Mouse (Mus musculus) CD4-positive, CD25-positive, alpha-beta regulatory T cell, adult 2 months (primary cell): ENCODE results near the gene Slc25a26.
A peak's percentile ranks its signal among the peaks of the same experiment; 100 is the strongest.

Experiments
- DNase-seq: peaks from one replicate; pipeline ENCODE4 v3.0.0-alpha.2; 2012; ENCODE audit warnings: low read depth, low spot score

The Slc25a26 gene

DNA sequence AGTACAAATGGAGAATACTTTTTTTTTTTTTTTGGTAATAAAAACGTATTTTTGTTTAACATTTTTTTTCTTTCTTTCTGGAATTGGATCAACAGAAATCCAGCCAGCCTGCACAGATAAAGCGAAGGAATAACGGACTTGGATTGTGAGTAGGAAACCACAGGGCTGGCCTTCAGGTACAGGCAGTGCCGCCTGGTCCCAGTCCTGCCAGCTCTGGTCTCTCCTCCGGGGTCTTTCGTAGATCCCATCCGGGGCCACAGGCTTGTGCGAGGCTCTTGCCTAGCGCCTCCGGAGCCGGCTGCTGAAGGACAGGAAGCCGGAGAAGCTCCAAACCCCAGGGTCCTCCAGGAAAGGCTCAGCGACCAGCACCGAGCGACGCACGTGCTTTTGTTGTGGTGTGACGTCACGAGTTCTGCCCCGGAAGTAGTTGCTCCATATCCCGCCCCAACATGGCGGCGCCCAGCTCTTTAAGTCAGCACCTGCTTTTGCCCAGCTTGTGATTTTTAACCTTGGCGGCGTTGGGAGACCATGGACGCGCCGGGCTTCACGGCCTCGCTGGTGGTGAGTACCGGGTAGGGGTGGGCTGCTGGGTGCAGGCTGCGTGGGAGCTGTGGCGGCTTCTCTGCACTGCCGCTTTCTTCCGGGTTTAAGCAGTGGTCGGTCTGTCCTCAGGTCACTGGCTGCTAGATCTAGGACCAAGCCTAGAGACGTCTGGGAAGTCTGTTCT, at the start of gene Slc25a26:
Gene Slc25a26 (plus strand): TSS at position 435 of the 727 bp plus-strand sequence.
- DNase-seq, result peak; percentile 94

GRCm38 (mm10) chr6:94464037-94464891, 35.9 kb upstream of the Slc25a26 start:
- peak; percentile 19 for DNase-seq

GRCm38 (mm10) chr6:94466508-94467205, 33.5 kb upstream of the Slc25a26 start:
- peak; percentile 35 for DNase-seq

DNA sequence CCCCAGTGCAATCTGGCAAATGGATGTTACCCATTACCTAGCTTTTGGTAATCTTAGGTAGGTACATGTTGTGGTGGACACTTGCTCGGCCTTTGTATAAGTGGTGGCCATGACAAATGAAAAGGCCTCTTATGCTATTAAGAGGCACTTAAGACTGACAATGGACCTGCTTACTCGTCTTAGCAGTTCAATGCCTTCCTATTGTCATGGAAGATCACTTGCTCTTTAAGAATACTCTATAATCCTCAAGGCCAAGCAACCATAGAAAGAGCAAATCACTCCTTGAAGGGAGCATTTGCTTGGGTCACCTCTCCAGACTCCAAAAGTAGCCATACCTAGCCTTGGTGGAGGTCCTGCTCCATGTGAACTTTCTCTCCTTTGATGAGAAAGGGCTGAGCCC, 7.4 kb upstream of the Slc25a26 start:
- DNase-seq, result no peak

GRCm38 (mm10) chr6:94503963-94504362, 3.8 kb downstream of the Slc25a26 start:
- no peak for DNase-seq

DNA sequence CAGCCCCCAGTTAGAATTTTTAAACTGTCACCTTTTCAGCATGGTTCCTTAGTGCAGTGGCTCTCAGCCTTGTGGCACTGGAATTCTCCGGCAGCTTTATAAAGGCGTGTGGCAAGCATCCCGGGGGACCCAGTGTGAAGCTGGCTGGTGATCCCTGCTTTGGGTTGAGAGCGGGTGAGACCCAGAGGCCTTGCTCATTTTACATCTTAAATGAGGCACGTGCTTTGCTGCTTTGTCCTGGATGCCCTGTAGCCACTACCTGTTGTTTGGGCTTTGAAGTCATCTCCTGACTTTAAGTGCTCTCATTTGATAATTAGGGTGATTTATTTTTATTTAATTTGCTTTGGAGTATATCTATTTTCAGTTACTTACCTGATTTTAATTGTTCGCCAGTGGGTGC, 7.8 kb downstream of the Slc25a26 start:
- no peak for DNase-seq

- DNase-seq, result no peak
Measured at GRCm38 (mm10) chr6:94508807-94509206, 8.7 kb downstream of the Slc25a26 start.

DNA sequence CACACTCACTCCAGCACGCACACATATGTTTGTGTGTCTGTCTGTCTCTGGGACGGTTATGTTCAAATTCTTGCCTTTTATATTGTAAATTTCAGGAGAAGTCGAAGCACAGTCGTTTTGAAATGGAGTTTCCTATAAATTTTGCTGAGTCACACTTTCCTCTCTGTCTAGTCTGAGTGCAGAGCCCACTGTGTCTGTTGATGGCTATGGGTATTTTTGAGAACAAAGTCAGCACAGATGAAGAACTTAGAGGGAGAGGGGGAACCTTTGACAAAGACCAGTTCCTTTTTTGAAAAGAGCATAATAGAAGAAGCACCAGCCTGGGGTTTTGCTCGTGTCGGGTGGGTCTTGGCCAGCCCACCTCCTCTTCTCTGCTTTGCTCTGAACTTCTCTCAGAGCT, 9.1 kb downstream of the Slc25a26 start:
- DNase-seq, result no peak

GRCm38 (mm10) chr6:94518171-94518570, 18.0 kb downstream of the Slc25a26 start:
- no peak for DNase-seq

DNA sequence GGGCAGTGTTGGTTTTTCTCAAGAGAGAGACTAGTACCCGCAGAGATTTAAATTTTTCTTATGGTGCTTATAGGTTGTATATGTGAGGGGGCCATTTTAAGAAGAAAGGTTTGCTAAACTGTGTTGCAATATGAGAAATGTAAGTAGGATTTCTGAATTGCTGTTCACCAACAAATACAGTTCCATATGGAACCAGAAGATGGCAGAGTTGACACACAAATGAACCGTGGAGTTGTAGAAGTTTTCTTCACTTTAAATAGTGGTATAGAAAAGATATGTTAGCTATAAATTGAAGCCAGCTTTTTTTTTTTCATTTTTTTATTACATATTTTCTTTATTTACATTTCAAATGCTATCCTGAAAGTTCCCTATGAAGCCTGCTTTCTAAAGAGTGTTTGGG, 24.2 kb downstream of the Slc25a26 start:
- peak; percentile 66 for DNase-seq

- no peak for DNase-seq
Measured at GRCm38 (mm10) chr6:94530756-94531155, 30.6 kb downstream of the Slc25a26 start.

GRCm38 (mm10) chr6:94532086-94532485, 32.0 kb downstream of the Slc25a26 start:
- DNase-seq, result no peak

GRCm38 (mm10) chr6:94536478-94536877, 36.3 kb downstream of the Slc25a26 start:
- no peak for DNase-seq

DNA sequence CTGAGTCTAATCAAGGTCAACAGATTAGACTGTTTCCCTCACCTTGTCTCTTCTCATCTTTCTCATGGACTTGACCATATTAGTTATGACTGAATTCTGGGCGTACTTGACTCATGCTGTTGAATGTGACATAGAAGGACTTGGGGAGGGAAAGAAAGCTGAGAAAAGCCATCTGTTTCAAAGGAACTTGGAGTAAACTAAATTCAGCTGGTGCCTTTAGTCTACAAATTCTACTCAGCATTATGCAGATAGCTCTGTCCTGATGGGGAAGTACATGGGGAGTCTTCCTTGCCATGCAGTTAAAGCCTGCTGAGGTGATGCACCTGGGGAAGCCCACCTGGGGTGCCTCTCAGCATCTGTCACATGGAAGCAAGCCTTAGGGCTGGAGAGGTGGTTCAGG, 37.5 kb downstream of the Slc25a26 start:
- DNase-seq, result no peak

- no peak for DNase-seq
Measured at GRCm38 (mm10) chr6:94540090-94540489, 40.0 kb downstream of the Slc25a26 start.

DNA sequence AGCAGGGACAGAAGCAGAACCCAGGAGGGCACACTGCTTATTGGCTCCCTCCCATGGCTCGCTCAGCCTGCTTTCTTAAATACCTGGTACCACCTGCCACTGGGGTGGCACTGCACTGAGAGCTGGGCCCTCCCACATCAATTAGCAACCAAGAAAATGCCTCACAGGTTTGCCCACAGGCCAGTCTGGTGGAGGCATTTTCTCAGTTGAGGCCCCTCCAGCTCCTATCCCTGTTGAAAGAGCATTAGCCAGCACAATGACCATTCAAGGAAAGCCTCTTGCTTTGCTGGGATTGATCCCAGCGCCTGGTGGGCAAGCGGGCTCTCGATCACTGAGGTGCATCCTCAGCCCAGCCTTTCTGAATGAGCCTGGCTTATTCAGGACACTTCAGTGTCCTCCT, 40.5 kb downstream of the Slc25a26 start:
- no peak for DNase-seq

GRCm38 (mm10) chr6:94541133-94541532, 41.0 kb downstream of the Slc25a26 start:
- no peak for DNase-seq

- no peak for DNase-seq
Measured at GRCm38 (mm10) chr6:94541854-94542253, 41.7 kb downstream of the Slc25a26 start.

DNA sequence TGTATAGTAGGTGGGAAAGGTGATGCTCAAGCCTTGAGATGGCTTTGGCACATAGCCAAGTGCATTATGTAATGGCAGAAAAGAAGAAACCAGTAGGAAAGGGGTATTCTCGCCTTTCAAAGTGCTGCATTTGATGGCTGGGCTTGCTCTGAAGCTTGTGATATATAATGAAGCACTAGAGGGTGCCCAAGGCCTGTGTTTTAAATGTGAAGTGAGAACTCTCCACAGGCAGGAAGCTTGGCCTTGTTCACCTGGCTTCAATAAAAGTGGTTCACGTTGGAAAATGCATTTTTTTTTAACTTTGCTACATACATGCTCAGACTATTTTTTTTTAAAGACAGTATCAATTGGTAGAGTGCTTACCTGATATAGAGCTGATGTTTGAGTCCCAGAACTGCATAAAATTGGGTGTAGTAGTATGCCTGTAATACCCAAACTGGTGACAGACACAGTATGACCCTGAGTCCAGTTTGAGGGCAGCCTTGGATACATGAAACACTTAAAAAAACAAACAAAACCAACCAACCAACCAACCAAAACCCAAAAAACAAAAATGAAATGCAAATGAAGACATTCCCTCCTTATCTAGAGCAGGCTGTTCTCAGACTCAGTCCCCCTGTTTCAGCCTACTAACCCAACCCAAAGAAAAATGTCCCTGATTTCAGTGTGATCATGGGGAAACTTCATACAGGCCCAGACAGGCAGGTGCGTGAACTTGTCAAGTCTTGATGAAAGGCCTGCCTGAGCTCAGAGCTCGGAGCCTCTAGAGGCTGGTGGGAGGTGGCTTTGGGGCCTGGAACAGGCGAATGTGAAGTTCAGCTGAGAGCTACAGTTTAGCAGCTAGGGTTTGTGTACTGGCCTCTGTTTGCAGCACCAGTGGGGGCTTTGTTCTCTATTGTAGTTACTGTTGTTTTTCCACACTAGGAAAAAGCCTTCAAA, 44.0 kb downstream of the Slc25a26 start:
- peak; percentile 60 for DNase-seq

GRCm38 (mm10) chr6:94547239-94547638, 47.1 kb downstream of the Slc25a26 start:
- no peak for DNase-seq

DNA sequence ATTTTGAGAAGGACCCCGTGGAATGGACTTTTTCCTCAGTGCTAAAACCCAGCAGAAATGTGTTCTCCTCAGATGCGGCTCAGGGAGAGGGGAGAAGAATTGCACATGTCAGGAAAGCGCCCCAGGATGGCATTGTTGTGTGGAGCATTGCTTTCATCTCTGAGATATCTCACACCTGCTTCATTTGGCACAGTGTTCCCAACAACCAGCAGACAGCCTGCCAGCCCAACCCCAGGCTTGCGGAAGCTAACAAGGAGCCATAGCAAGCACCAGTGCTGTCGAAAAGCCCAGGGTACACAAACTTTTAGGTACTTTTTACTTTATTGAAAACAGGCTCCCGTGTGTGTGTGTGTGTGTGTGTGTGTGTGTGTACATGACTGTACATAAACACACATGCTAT, 50.2 kb downstream of the Slc25a26 start:
- no peak for DNase-seq
